Mouse (Mus musculus): ENCODE data around the gene Txndc8. TPM values are rescaled to one million over a fixed set of nuclear protein-coding genes. Genes with fewer than 3 reads are reported as not detected.

The Txndc8 gene
- polyA plus RNA-seq, 1 experiment from 2014 or later, result not detected

DNA sequence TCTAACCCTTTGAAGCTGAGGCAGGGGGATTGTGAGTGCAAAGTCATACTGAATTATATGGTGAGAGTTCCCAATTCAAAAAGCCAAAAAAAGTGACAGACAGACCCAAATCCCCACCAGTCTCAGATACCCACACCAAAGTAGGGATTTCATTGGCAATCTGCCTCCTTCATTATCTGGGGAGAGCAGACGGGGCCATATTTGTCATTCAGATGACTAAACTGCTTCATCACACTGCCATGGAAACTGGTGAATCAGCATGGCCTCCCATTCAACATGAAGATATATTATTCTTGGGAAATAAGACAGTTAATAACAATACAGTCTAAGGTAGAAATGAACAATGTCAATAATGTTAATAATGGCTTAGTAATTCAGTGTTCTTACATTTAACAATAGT lies 44.8 kb downstream of the Txndc8 start:
- H3K27me3 ChIP-seq (replicated peaks; ENCODE audit: control insufficient read depth, insufficient read depth, low read length), result no peaks in the 10 kb centered on the region
- H3K36me3 ChIP-seq (ENCODE audit: control insufficient read depth, insufficient read depth, low read length), result no peaks in the 10 kb centered on the region
- H3K27ac ChIP-seq (replicated peaks; ENCODE audit: low read depth, low read length), result no peak overlapping the region
- H3K4me3 ChIP-seq (ENCODE audit: low read depth, low read length), result no peak overlapping the region
- no peak overlapping the region for H3K9ac ChIP-seq (ENCODE audit: low read depth, low read length)
- DNase-seq (ENCODE audit: low spot score) (no peak), ATAC-seq (ENCODE audit: low read depth) (no peak)
- no peaks in the 10 kb centered on the region for H3K4me1 ChIP-seq (ENCODE audit: control insufficient read depth, insufficient read depth, low read length)
- H3K4me2 ChIP-seq (ENCODE audit: low read depth, low read length), result no peak overlapping the region
- no peaks in the 10 kb centered on the region for H3K9me3 ChIP-seq (ENCODE audit: control insufficient read depth, low read length)
- 73% methylated on average over 1 of the region's 1 CpGs for whole genome bisulfite sequencing

DNA sequence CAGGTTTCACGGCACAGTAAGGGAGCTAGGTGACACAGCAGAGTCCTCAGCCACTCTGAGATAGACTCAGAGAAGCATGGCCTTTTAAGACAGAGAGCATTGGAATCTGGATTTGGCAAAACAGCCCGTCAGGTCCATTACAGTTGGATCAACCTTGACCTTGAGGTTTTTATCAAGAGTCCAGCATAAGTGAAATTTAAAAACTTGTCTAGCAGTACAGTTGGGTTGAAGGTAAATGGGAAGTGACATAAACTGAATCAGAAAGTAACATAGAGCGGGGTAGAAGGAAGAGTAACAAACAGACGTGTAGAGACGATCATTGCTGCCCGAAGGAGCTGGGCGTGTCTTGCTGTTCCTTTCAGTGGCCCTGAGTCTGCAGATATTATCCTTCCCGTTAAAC lies 49.9 kb downstream of the Txndc8 start:
- no peak overlapping the region for H3K4me3 ChIP-seq (ENCODE audit: low read depth, low read length)
- H3K36me3 ChIP-seq (ENCODE audit: control insufficient read depth, insufficient read depth, low read length), result no peaks in the 10 kb centered on the region
- DNase-seq (ENCODE audit: low spot score), result no peak
- ATAC-seq (ENCODE audit: low read depth), result no peak
- H3K9ac ChIP-seq (ENCODE audit: low read depth, low read length), result no peak overlapping the region
- 85% methylated on average over 8 of the region's 8 CpGs for WGBS
- H3K4me2 ChIP-seq (ENCODE audit: low read depth, low read length), result no peak overlapping the region
- H3K27me3 ChIP-seq (replicated peaks; ENCODE audit: control insufficient read depth, insufficient read depth, low read length), result no peaks in the 10 kb centered on the region
- H3K9me3 ChIP-seq (ENCODE audit: control insufficient read depth, low read length), result no peaks in the 10 kb centered on the region
- H3K4me1 ChIP-seq (ENCODE audit: control insufficient read depth, insufficient read depth, low read length), result peaks cover 26% of the 10 kb centered on the region
- H3K27ac ChIP-seq (replicated peaks; ENCODE audit: low read depth, low read length), result no peak overlapping the region

GRCm38 (mm10) chr4:57958098-57958497 lies 50.8 kb downstream of the Txndc8 start:
- Histone ChIP-seq H3K27ac (replicated peaks; ENCODE audit: low read depth, low read length) (no peak overlapping the region), H3K4me2 (ENCODE audit: low read depth, low read length) (no peak overlapping the region), H3K4me1 (ENCODE audit: control insufficient read depth, insufficient read depth, low read length) (peaks cover 26% of the 10 kb centered on the region), H3K9me3 (ENCODE audit: control insufficient read depth, low read length) (no peaks in the 10 kb centered on the region), H3K36me3 (ENCODE audit: control insufficient read depth, insufficient read depth, low read length) (no peaks in the 10 kb centered on the region), H3K9ac (ENCODE audit: low read depth, low read length) (no peak overlapping the region), H3K4me3 (ENCODE audit: low read depth, low read length) (no peak overlapping the region), H3K27me3 (replicated peaks; ENCODE audit: control insufficient read depth, insufficient read depth, low read length) (no peaks in the 10 kb centered on the region)
- ATAC-seq (ENCODE audit: low read depth) (no peak), DNase-seq (ENCODE audit: low spot score) (peak; percentile 36)
- 56% methylated on average over 9 of the region's 9 CpGs for WGBS

GRCm38 (mm10) chr4:57957200-57958085 lies 51.5 kb downstream of the Txndc8 start:
- Histone ChIP-seq H3K9ac (ENCODE audit: low read depth, low read length) (peak overlapping the region; percentile 62), H3K4me3 (ENCODE audit: low read depth, low read length) (peak overlapping the region; percentile 79), H3K36me3 (ENCODE audit: control insufficient read depth, insufficient read depth, low read length) (no peaks in the 10 kb centered on the region), H3K4me1 (ENCODE audit: control insufficient read depth, insufficient read depth, low read length) (peaks cover 26% of the 10 kb centered on the region), H3K27me3 (replicated peaks; ENCODE audit: control insufficient read depth, insufficient read depth, low read length) (no peaks in the 10 kb centered on the region), H3K27ac (replicated peaks; ENCODE audit: low read depth, low read length) (peak overlapping the region; percentile 89), H3K4me2 (ENCODE audit: low read depth, low read length) (peak overlapping the region; percentile 70), H3K9me3 (ENCODE audit: control insufficient read depth, low read length) (no peaks in the 10 kb centered on the region)
- DNase-seq (ENCODE audit: low spot score) (peak; percentile 29), ATAC-seq (ENCODE audit: low read depth) (no peak)
- 39% methylated on average over 11 of the region's 11 CpGs for WGBS

DNA sequence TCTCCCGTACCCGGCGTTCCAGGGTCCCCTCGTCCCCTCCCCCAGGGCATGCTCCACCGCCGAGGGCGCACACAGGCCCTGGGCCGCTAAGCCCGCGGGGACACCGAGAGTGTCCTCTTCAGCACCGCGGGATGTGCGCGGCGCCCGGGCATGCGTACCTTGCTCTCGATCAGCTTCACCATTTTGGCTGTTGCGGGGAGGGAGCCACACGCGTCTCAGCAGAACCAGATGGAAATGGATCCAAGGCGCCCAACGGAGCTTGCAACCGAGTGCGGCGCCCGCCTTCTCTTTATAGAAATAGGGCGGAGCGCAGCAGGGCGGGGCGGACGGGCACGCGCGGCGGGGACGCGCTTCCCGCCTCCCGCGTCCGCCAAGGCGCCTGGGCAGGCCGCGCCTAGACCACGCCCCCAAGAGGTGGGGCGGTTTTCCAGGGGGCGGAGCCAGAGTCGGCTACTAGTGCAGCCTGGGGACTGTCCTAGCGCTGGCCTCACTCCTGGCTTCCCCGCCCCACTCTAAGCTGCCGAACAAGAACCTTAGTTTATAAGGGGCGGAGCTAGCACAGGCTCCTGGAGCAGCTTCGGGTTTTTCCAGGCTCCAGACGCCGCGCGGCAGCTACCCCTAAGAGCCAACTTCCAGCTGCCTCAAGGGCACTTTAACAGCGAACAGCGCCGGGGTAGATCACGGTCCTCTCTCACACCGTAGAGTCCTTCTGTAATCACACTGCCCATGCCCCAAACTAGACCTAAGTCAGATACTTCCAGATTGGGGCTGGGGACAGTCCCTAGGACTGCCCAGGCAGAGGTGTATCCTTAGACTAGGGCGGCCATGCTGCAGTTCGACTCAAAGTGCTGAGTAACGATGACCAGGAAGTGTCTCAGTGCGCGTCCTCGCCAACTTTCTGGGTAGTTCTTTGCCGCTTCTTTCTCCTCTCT lies 52.6 kb downstream of the Txndc8 start, which contains the start of gene Txn1:
Gene Txn1, minus strand, starts transcription at position 383 of the 932 bp plus-strand sequence.
- Histone ChIP-seq H3K4me1 (ENCODE audit: control insufficient read depth, insufficient read depth, low read length) (peaks cover 26% of the 10 kb centered on the region), H3K36me3 (ENCODE audit: control insufficient read depth, insufficient read depth, low read length) (peaks cover 10% of the 10 kb centered on the region), H3K9ac (ENCODE audit: low read depth, low read length) (peak within 1 kb of the TSS; percentile 88), H3K9me3 (ENCODE audit: control insufficient read depth, low read length) (0 out of 2 replicates have a peak, but pooled peaks cover 4% of the 10 kb centered on the region), H3K27ac (replicated peaks; ENCODE audit: low read depth, low read length) (peak within 1 kb of the TSS; percentile 89), H3K4me3 (ENCODE audit: low read depth, low read length) (peak within 1 kb of the TSS; percentile 79), H3K27me3 (replicated peaks; ENCODE audit: control insufficient read depth, insufficient read depth, low read length) (no peaks in the 10 kb centered on the region), H3K4me2 (ENCODE audit: low read depth, low read length) (peak within 1 kb of the TSS; percentile 70)
- peak; percentile 99 for DNase-seq (ENCODE audit: low spot score)
- WGBS, result under 1% methylated on average over 49 of the region's 71 CpGs
- ATAC-seq (ENCODE audit: low read depth), result peak; percentile 98

GRCm38 (mm10) chr4:57955544-57955958 lies 53.4 kb downstream of the Txndc8 start:
- Histone ChIP-seq H3K4me1 (ENCODE audit: control insufficient read depth, insufficient read depth, low read length) (peaks cover 26% of the 10 kb centered on the region), H3K36me3 (ENCODE audit: control insufficient read depth, insufficient read depth, low read length) (peaks cover 17% of the 10 kb centered on the region), H3K27me3 (replicated peaks; ENCODE audit: control insufficient read depth, insufficient read depth, low read length) (no peaks in the 10 kb centered on the region), H3K4me2 (ENCODE audit: low read depth, low read length) (peak overlapping the region; percentile 63), H3K27ac (replicated peaks; ENCODE audit: low read depth, low read length) (peak overlapping the region; percentile 89), H3K4me3 (ENCODE audit: low read depth, low read length) (peak overlapping the region; percentile 79), H3K9ac (ENCODE audit: low read depth, low read length) (peak overlapping the region; percentile 88), H3K9me3 (ENCODE audit: control insufficient read depth, low read length) (0 out of 2 replicates have a peak, but pooled peaks cover 5% of the 10 kb centered on the region)
- DNase-seq (ENCODE audit: low spot score) (peak; percentile 82), ATAC-seq (ENCODE audit: low read depth) (peak; percentile 5)
- WGBS, result 0% methylated on average over 23 of the region's 25 CpGs

DNA sequence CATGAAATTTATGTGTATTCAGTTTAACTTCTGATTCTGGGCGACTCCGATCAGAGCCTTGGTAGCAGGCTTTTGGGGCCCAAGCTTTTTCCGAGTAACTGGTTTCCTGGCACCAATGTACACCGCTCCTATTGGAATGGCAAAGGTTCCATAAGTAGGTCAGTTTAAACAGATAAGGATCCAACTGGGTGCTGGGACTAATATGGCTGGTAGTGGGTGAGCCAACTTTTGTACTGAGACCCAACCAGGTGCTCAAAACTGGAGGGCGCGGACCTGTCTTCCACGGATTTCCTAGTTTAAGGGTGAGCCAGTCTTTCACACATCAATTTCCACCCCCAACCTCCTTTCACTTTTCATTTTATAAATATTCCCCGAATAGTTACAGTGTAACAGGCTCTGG lies 53.9 kb downstream of the Txndc8 start:
- peak overlapping the region; percentile 88 for H3K9ac ChIP-seq (ENCODE audit: low read depth, low read length)
- H3K27me3 ChIP-seq (replicated peaks; ENCODE audit: control insufficient read depth, insufficient read depth, low read length), result no peaks in the 10 kb centered on the region
- ATAC-seq (ENCODE audit: low read depth), result no peak
- H3K4me2 ChIP-seq (ENCODE audit: low read depth, low read length), result peak overlapping the region; percentile 63
- H3K9me3 ChIP-seq (ENCODE audit: control insufficient read depth, low read length), result 0 out of 2 replicates have a peak, but pooled peaks cover 5% of the 10 kb centered on the region
- H3K36me3 ChIP-seq (ENCODE audit: control insufficient read depth, insufficient read depth, low read length), result peaks cover 23% of the 10 kb centered on the region
- no peak overlapping the region for H3K27ac ChIP-seq (replicated peaks; ENCODE audit: low read depth, low read length)
- WGBS, result 74% methylated on average over 8 of the region's 8 CpGs
- DNase-seq (ENCODE audit: low spot score), result no peak
- peak overlapping the region; percentile 79 for H3K4me3 ChIP-seq (ENCODE audit: low read depth, low read length)
- peaks cover 26% of the 10 kb centered on the region for H3K4me1 ChIP-seq (ENCODE audit: control insufficient read depth, insufficient read depth, low read length)

DNA sequence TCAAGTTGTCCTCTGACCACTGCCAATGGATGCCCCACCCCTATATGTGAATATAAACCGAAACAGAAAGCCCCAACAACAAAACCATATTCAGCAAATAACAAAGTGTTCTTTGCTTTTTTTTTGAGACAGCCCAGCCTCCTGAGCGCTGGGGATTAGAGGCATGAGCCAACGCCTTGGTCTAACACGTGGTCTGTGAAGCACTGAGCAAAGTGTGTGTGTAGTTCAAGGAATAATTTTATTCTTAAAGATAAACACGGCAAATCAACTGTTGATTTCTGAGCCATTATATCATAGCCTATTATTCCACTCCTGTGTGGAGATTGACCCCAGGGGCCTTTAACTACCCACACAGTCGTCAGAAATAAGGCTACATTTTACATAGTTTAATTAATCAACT lies 54.3 kb downstream of the Txndc8 start:
- Histone ChIP-seq H3K27ac (replicated peaks; ENCODE audit: low read depth, low read length) (no peak overlapping the region), H3K4me3 (ENCODE audit: low read depth, low read length) (peak overlapping the region; percentile 79; the same call in 1 of the 2 replicates), H3K4me1 (ENCODE audit: control insufficient read depth, insufficient read depth, low read length) (peaks cover 26% of the 10 kb centered on the region), H3K36me3 (ENCODE audit: control insufficient read depth, insufficient read depth, low read length) (peaks cover 27% of the 10 kb centered on the region), H3K9me3 (ENCODE audit: control insufficient read depth, low read length) (0 out of 2 replicates have a peak, but pooled peaks cover 5% of the 10 kb centered on the region), H3K27me3 (replicated peaks; ENCODE audit: control insufficient read depth, insufficient read depth, low read length) (no peaks in the 10 kb centered on the region), H3K4me2 (ENCODE audit: low read depth, low read length) (peak overlapping the region; percentile 63), H3K9ac (ENCODE audit: low read depth, low read length) (no peak overlapping the region)
- WGBS, result 73% methylated on average over 6 of the region's 6 CpGs
- ATAC-seq (ENCODE audit: low read depth) (no peak), DNase-seq (ENCODE audit: low spot score) (no peak)

All from embryonic facial prominence, embryonic 14.5 days (tissue).